ENCODE assay signal across 8 mouse cellular contexts in genomic region chr1:34439215-34439960, GRCm38 (mm10). TPM values are rescaled to one million over a fixed set of nuclear protein-coding genes. Genes with fewer than 3 reads are reported as not detected.
A peak's percentile ranks its signal among the peaks of the same experiment; 100 is the strongest.
DNase-seq lines count a peak whose midpoint lies in the region; ATAC-seq and TF ChIP-seq lines count a peak whose summit lies in the region.

Gene Ccdc115, minus strand, starts transcription at chr1:34439672.
Gene Imp4, plus strand, starts transcription at chr1:34439851.

- H3K27me3 ChIP-seq in MEL (ENCODE audit: control insufficient read depth in 1 of 2, insufficient read depth in 2 of 2, low read length in 2 of 2), result no peaks in the 10 kb centered on the region
- H3K27me3 ChIP-seq in cerebellum, adult 2 months (ENCODE audit: control insufficient read depth, insufficient read depth, low read length), result no peaks in the 10 kb centered on the region
- no peaks in the 10 kb centered on the region for H3K27me3 ChIP-seq in forebrain, postnatal 0 days (ENCODE audit: insufficient read depth, low read length)
- no peaks in the 10 kb centered on the region for H3K27me3 ChIP-seq in lung, embryonic 15.5 days

- peak; percentile 81 for TF ChIP-seq POLR2A in MEL (IDR thresholded peaks at IDR 0.05; ENCODE audit: control insufficient read depth in 1 of 2, insufficient read depth in 1 of 2, low read depth in 1 of 2, low read length in 2 of 2, poor library complexity in 1 of 2)
- peak; percentile 81 for TF ChIP-seq POLR2A in cerebellum, adult 2 months (IDR thresholded peaks at IDR 0.05; ENCODE audit: borderline replicate concordance, insufficient read depth, low read length)

- ATAC-seq in forebrain, postnatal 0 days, result peak; percentile 95
- ATAC-seq in lung, embryonic 15.5 days (ENCODE audit: borderline replicate concordance, extremely low read depth, low FRiP score, low TSS enrichment), result peak; percentile 96

- H3K79me2 ChIP-seq in MEL (ENCODE audit: control insufficient read depth, insufficient read depth, low read length, poor library complexity), result peaks cover 20% of the 10 kb centered on the region

- under 1% methylated on average over 48 of the region's 48 CpGs for WGBS in cerebellum, adult 2 months
- WGBS in forebrain, postnatal 0 days, result 1% methylated on average over 48 of the region's 48 CpGs
- under 1% methylated on average over 48 of the region's 48 CpGs for WGBS in lung, embryonic 15.5 days

- peak within 1 kb of the TSS; percentile 76 for H3K4me2 ChIP-seq in forebrain, postnatal 0 days (ENCODE audit: low read depth)
- peak within 1 kb of the TSS; percentile 69 for H3K4me2 ChIP-seq in lung, embryonic 15.5 days

- peaks cover 0 to 14% of the 10 kb centered on the region in 2 experiments; a peak in 3 of 4 replicates for H3K36me3 ChIP-seq in MEL (ENCODE audit: control insufficient read depth in 1 of 2, insufficient read depth in 2 of 2, low read length in 2 of 2)
- peaks cover 20% of the 10 kb centered on the region for H3K36me3 ChIP-seq in forebrain, postnatal 0 days (ENCODE audit: insufficient read depth)
- peaks cover 24% of the 10 kb centered on the region for H3K36me3 ChIP-seq in lung, embryonic 15.5 days

- peaks cover 0 to 7% of the 10 kb centered on the region in 2 experiments; a peak in 1 of 4 replicates for H3K4me1 ChIP-seq in MEL (ENCODE audit: control insufficient read depth in 1 of 2, insufficient read depth in 2 of 2, low read length in 2 of 2)
- peaks cover 2% of the 10 kb centered on the region; the same call in 1 of the 2 replicates for H3K4me1 ChIP-seq in cerebellum, adult 2 months (ENCODE audit: control insufficient read depth, insufficient read depth, low read length)
- H3K4me1 ChIP-seq in forebrain, postnatal 0 days (ENCODE audit: insufficient read depth), result peaks cover 8% of the 10 kb centered on the region; the same call in 1 of the 2 replicates
- peaks cover 23% of the 10 kb centered on the region for H3K4me1 ChIP-seq in lung, embryonic 15.5 days

- TF ChIP-seq CTCF in MEL (IDR thresholded peaks at IDR 0.05 in 2 of 3, conservative IDR thresholded peaks at IDR 0.05 in 1 of 3; ENCODE audit: control insufficient read depth in 1 of 3, insufficient read depth in 1 of 3, low read depth in 2 of 3, low read length in 3 of 3, poor library complexity in 1 of 3, severe bottlenecking in 1 of 3), result no peak
- TF ChIP-seq CTCF in cerebellum, adult 2 months (IDR thresholded peaks at IDR 0.05; ENCODE audit: borderline replicate concordance, insufficient read depth, low read depth, low read length), result no peak
- no peak for TF ChIP-seq CTCF in forebrain, postnatal 0 days (IDR thresholded peaks at IDR 0.05; ENCODE audit: low read depth)

- TF ChIP-seq EP300 in MEL (IDR thresholded peaks at IDR 0.05; ENCODE audit: low read depth in 1 of 2, low read length in 2 of 2), result no peak

- peak within 1 kb of the TSS; percentile 69 to 80 for H3K4me3 ChIP-seq in MEL (ENCODE audit: control insufficient read depth in 1 of 2, insufficient read depth in 1 of 2, low read depth in 2 of 2, low read length in 2 of 2)
- peak within 1 kb of the TSS; percentile 95 for H3K4me3 ChIP-seq in cerebellum, adult 2 months (replicated peaks; ENCODE audit: insufficient read depth, low read depth, low read length)
- H3K4me3 ChIP-seq in forebrain, postnatal 0 days (ENCODE audit: low read depth, low read length), result peak within 1 kb of the TSS; percentile 64
- H3K4me3 ChIP-seq in lung, embryonic 15.5 days, result peak within 1 kb of the TSS; percentile 71

- peak within 1 kb of the TSS; percentile 82 for H3K9ac ChIP-seq in MEL (ENCODE audit: control insufficient read depth, low read depth, low read length, poor library complexity, severe bottlenecking)
- peak within 1 kb of the TSS; percentile 61 for H3K9ac ChIP-seq in forebrain, postnatal 0 days
- peak within 1 kb of the TSS; percentile 59 for H3K9ac ChIP-seq in lung, embryonic 15.5 days

- H3K9me3 ChIP-seq in MEL (replicated peaks; ENCODE audit: insufficient read depth, low read length), result no peaks in the 10 kb centered on the region
- H3K9me3 ChIP-seq in forebrain, postnatal 0 days (ENCODE audit: low read length), result no peaks in the 10 kb centered on the region
- no peaks in the 10 kb centered on the region for H3K9me3 ChIP-seq in lung, embryonic 15.5 days

- H3K27ac ChIP-seq in MEL (ENCODE audit: control insufficient read depth, low read depth, low read length), result peak within 1 kb of the TSS; percentile 62
- peak within 1 kb of the TSS; percentile 86 for H3K27ac ChIP-seq in cerebellum, adult 2 months (ENCODE audit: insufficient read depth, low read length)
- H3K27ac ChIP-seq in forebrain, postnatal 0 days (ENCODE audit: low read depth, low read length), result peak within 1 kb of the TSS; percentile 88
- peak within 1 kb of the TSS; percentile 69 for H3K27ac ChIP-seq in lung, embryonic 15.5 days

- TF ChIP-seq RAD21 in MEL (IDR thresholded peaks at IDR 0.05; ENCODE audit: low read depth, low read length), result no peak

- DNase-seq in MEL (ENCODE audit: low read depth, low spot score), result peak; percentile 99
- peak; percentile 95 to 97 for DNase-seq in cerebellum, adult 2 months
- DNase-seq in forebrain, postnatal 0 days, result peak; percentile 99
- DNase-seq in heart, postnatal 4 days, result peak; percentile 96
- peak; percentile 96 for DNase-seq in layer of hippocampus, adult 8-10 months (ENCODE audit: low spot score in 2 of 2)
- DNase-seq in ovary, adult 18-20 months (ENCODE audit: low spot score), result peak; percentile 94
- DNase-seq in thymus, postnatal 0 days (ENCODE audit: low spot score), result peak; percentile 98

TF ChIP-seq in MEL, 35 proteins besides CTCF, POLR2A, EP300 and RAD21 (continues in another document):
- TF ChIP-seq TAL1 (IDR thresholded peaks at IDR 0.05; ENCODE audit: low read length) (no peak), MYC (IDR thresholded peaks at IDR 0.05; ENCODE audit: low read depth, low read length) (peak; percentile 85), MEF2A (IDR thresholded peaks at IDR 0.05; ENCODE audit: extremely low read depth, insufficient replicate concordance, low read depth, low read length, poor library complexity, severe bottlenecking) (no peak), KAT2A (conservative IDR thresholded peaks at IDR 0.05; ENCODE audit: low read depth, low read length) (peak; percentile 69), MXI1 (IDR thresholded peaks at IDR 0.05; ENCODE audit: low read depth, low read length) (peak; percentile 94), UBTF (IDR thresholded peaks at IDR 0.05; ENCODE audit: borderline replicate concordance, insufficient read depth, low read depth, low read length) (no peak), E2F4 (IDR thresholded peaks at IDR 0.05; ENCODE audit: borderline replicate concordance, low read depth, low read length) (no peak; the same call in 1 of the 2 replicates), USF2 (IDR thresholded peaks at IDR 0.05; ENCODE audit: borderline replicate concordance in 1 of 2, insufficient read depth in 1 of 2, low read depth in 1 of 2, low read length in 2 of 2) (peak; percentile 70 to 77; a peak in 3 of 4 replicates), MAFK (IDR thresholded peaks at IDR 0.05; ENCODE audit: borderline replicate concordance, low read depth, low read length) (no peak), SIN3A (IDR thresholded peaks at IDR 0.05; ENCODE audit: low read length) (peak; percentile 96), ZNF384 (IDR thresholded peaks at IDR 0.05; ENCODE audit: low read depth, low read length) (peak; percentile 51), GABPA (IDR thresholded peaks at IDR 0.05; ENCODE audit: low read depth, low read length) (no peak), MAZ (IDR thresholded peaks at IDR 0.05; ENCODE audit: low read depth, low read length) (peak; percentile 46; the same call in 1 of the 2 replicates), NELFE (IDR thresholded peaks at IDR 0.05; ENCODE audit: low read depth, low read length) (peak; percentile 79), ZKSCAN1 (IDR thresholded peaks at IDR 0.05; ENCODE audit: low read depth, low read length) (no peak), JUND (IDR thresholded peaks at IDR 0.05; ENCODE audit: low read depth, low read length) (no peak), TBP (IDR thresholded peaks at IDR 0.05; ENCODE audit: low read depth, low read length) (peak; percentile 39), GATA1 (IDR thresholded peaks at IDR 0.05; ENCODE audit: low read depth, low read length) (no peak), CHD1 (IDR thresholded peaks at IDR 0.05; ENCODE audit: low read depth, low read length) (no peak), SMC3 (IDR thresholded peaks at IDR 0.05; ENCODE audit: low read depth, low read length) (no peak), ETS1 (IDR thresholded peaks at IDR 0.05; ENCODE audit: low read depth, low read length) (0 out of 2 replicates have a peak, but pooled peaks have one; percentile 10), NRF1 (IDR thresholded peaks at IDR 0.05; ENCODE audit: insufficient read depth, low read depth, low read length, poor library complexity, severe bottlenecking) (peak; percentile 47; the same call in 1 of the 2 replicates), USF1 (IDR thresholded peaks at IDR 0.05; ENCODE audit: low read depth, low read length) (peak; percentile 96)

RNA-seq across cellular contexts. Expression of gene Ccdc115, which starts in this region (rescaled TPM):
- total RNA-seq in MEL (2012; rRNA removed), result 60.9 and 63.4 TPM in 2 replicates
- polyA plus RNA-seq in MEL (2012; ENCODE audit: insufficient read depth in 1 of 2, insufficient read length in 2 of 2, low read depth in 1 of 2, low replicate concordance in 2 of 2, missing spikeins in 1 of 2), result 10 to 100 TPM in 1 of 2 experiments, not detected in 1; 78.7 TPM
- polyA plus RNA-seq in cerebellum, adult 2 months (2012; rRNA removed), result 30.5 and 31.5 TPM in 2 replicates
- total RNA-seq in forebrain, postnatal 0 days (2014; rRNA removed), result 42.0 and 49.9 TPM in 2 replicates
- polyA plus RNA-seq in forebrain, postnatal 0 days (2015; fragmentation: Nextera tagmentation; extraction: Ambion mirVana), result 60.6 and 63.2 TPM in 2 replicates
- total RNA-seq in heart, postnatal 4 days (2021), result 10 to 100 TPM; 16.4 to 19.9 TPM
- 10 to 100 TPM; 16.0 to 20.6 (median 17.9) TPM for total RNA-seq in layer of hippocampus, adult 8-10 months (2022)
- polyA plus RNA-seq in lung, embryonic 15.5 days (2015; fragmentation: Nextera tagmentation; extraction: Ambion mirVana), result 54.2 and 55.2 TPM in 2 replicates
- 52.3 and 54.7 TPM in 2 replicates for polyA plus RNA-seq in thymus, postnatal 0 days (2015; fragmentation: Nextera tagmentation; extraction: Ambion mirVana)

RNA-seq across cellular contexts. Expression of gene Imp4, which starts in this region (rescaled TPM):
- total RNA-seq in MEL (2012; rRNA removed), result 125 and 137 TPM in 2 replicates
- 100 to 1,000 TPM in 1 of 2 experiments, 10 to 100 TPM in 1; 57.8 to 204 TPM for polyA plus RNA-seq in MEL (2012; ENCODE audit: insufficient read depth in 1 of 2, insufficient read length in 2 of 2, low read depth in 1 of 2, low replicate concordance in 2 of 2, missing spikeins in 1 of 2)
- polyA plus RNA-seq in cerebellum, adult 2 months (2012; rRNA removed), result 31.8 and 32.1 TPM in 2 replicates
- total RNA-seq in forebrain, postnatal 0 days (2014; rRNA removed), result 17.2 and 21.3 TPM in 2 replicates
- 51.8 and 56.9 TPM in 2 replicates for polyA plus RNA-seq in forebrain, postnatal 0 days (2015; fragmentation: Nextera tagmentation; extraction: Ambion mirVana)
- total RNA-seq in heart, postnatal 4 days (2021), result 10 to 100 TPM; 43.4 to 46.3 TPM
- 10 to 100 TPM; 32.3 to 36.9 (median 33.4) TPM for total RNA-seq in layer of hippocampus, adult 8-10 months (2022)
- polyA plus RNA-seq in lung, embryonic 15.5 days (2015; fragmentation: Nextera tagmentation; extraction: Ambion mirVana), result 80.1 and 82.4 TPM in 2 replicates
- 98.7 and 108 TPM in 2 replicates for polyA plus RNA-seq in thymus, postnatal 0 days (2015; fragmentation: Nextera tagmentation; extraction: Ambion mirVana)

Comparison
In these comparisons a context has a peak if more than half of its experiments do, and no peak if none do; other contexts are left out.
1. Peak in every context shown above with its lines: DNase-seq, ATAC-seq, H3K4me3 ChIP-seq and H3K27ac ChIP-seq.